24 mouse cellular contexts compared by ENCODE assay signal in the genomic region with DNA sequence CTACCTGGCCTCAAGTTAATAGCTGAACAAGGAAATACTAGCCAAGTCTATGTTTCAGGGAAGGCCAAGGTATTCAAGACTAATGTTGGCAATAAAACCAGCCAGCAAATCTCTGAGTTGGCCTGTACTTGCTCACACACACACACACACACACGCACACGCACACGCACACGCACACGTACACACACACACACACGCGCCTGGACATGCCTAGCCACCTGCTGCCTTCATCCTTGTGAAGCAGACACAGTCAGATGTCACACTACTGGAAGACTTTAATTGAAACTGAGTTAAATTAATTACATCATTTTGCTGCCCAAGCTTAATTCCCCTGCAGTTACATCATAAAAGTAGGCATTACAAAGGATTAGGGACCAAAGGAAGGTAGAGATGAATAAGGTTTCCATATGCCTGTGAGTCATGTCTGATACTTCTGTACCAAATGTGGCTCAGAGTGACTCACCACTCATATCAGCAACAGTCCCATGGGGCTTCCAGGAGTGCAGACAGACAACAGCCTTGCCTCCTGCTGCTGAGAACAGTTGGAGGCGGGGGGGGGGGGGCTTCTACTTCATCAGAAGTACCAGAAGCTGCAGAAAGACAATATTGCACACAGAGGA.
DNase-seq lines count a peak whose midpoint lies in the region; ATAC-seq and TF ChIP-seq lines count a peak whose summit lies in the region.
"Had no signal": no experiment of that assay in that cellular context is flagged by ENCODE, and none has a peak within 500 bp of the region (broad histone marks: within the 10 kb centered on the region; RNA-seq: fewer than 3 reads in every experiment).

No protein-coding gene starts in this region.

- no peaks in the 10 kb centered on the region for H3K27me3 ChIP-seq in forebrain, postnatal 0 days (ENCODE audit: insufficient read depth, low read length)
- H3K27me3 ChIP-seq in forebrain, embryonic 15.5 days, result no peaks in the 10 kb centered on the region
- H3K27me3 ChIP-seq: limb, embryonic 15.5 days; liver, embryonic 15.5 days; midbrain, embryonic 15.5 days had no signal

- no peak for TF ChIP-seq POLR2A in embryonic fibroblast, embryonic 13.5 days (IDR thresholded peaks at IDR 0.05; ENCODE audit: low read depth, low read length)

- TF ChIP-seq CTCF in forebrain, postnatal 0 days (IDR thresholded peaks at IDR 0.05; ENCODE audit: low read depth), result no peak
- no peak for TF ChIP-seq CTCF in embryonic fibroblast, embryonic 13.5 days (IDR thresholded peaks at IDR 0.05; ENCODE audit: borderline replicate concordance, insufficient read depth, low read length)
- no peak for TF ChIP-seq CTCF in left cerebral cortex, adult 2 months (IDR thresholded peaks at IDR 0.05)

- ATAC-seq in forebrain, postnatal 0 days, result no peak
- ATAC-seq in forebrain, embryonic 15.5 days (replicated peaks), result no peak
- ATAC-seq: activated CD4-positive, CD25-positive, alpha-beta regulatory T cell, adult 4 months; hindbrain, postnatal 0 days; lung, postnatal 0 days; midbrain, embryonic 15.5 days had no signal

- DNase-seq in forebrain, postnatal 0 days, result peak; percentile 27
- DNase-seq in right cerebral cortex, adult 18-20 months, result peak; percentile 11
- DNase-seq in right cerebral cortex, adult 2 months (ENCODE audit: low spot score in 2 of 2), result no peak
- no peak for DNase-seq in left cerebral cortex, adult 2 months (ENCODE audit: extremely low spot score in 1 of 2, low spot score in 2 of 2)
- no peak for DNase-seq in urinary bladder, postnatal 36 days (ENCODE audit: low spot score in 2 of 2)
- DNase-seq: adrenal gland, postnatal 10 days; B cell, adult 2 months; cerebellum, adult 11-12 months; cerebellum, postnatal 25 days; gastrocnemius, postnatal 14 days; heart, adult 2 months; heart, postnatal 36 days; kidney, adult 11 months; thymus, adult 2 months had no signal

- H3K9ac ChIP-seq in forebrain, postnatal 0 days, result no peak overlapping the region
- no peak overlapping the region for H3K9ac ChIP-seq in forebrain, embryonic 15.5 days (replicated peaks)
- H3K9ac ChIP-seq: limb, embryonic 15.5 days; liver, embryonic 15.5 days; midbrain, embryonic 15.5 days had no signal

- H3K4me3 ChIP-seq in forebrain, postnatal 0 days (ENCODE audit: low read depth, low read length), result no peak overlapping the region
- H3K4me3 ChIP-seq in forebrain, embryonic 15.5 days, result no peak overlapping the region
- no peak overlapping the region for H3K4me3 ChIP-seq in embryonic fibroblast, embryonic 13.5 days (ENCODE audit: insufficient read depth, low read length)
- no peak overlapping the region for H3K4me3 ChIP-seq in left cerebral cortex, adult 2 months
- H3K4me3 ChIP-seq: erythroblast, embryonic 14.5 days; heart, adult 2 months; limb, embryonic 15.5 days; liver, embryonic 15.5 days; midbrain, embryonic 15.5 days had no signal

- no peaks in the 10 kb centered on the region for H3K36me3 ChIP-seq in forebrain, postnatal 0 days (ENCODE audit: insufficient read depth)
- no peaks in the 10 kb centered on the region for H3K36me3 ChIP-seq in forebrain, embryonic 15.5 days
- H3K36me3 ChIP-seq: limb, embryonic 15.5 days; liver, embryonic 15.5 days; midbrain, embryonic 15.5 days had no signal

- H3K27ac ChIP-seq in forebrain, postnatal 0 days (ENCODE audit: low read depth, low read length), result no peak overlapping the region
- no peak overlapping the region for H3K27ac ChIP-seq in forebrain, embryonic 15.5 days (replicated peaks)
- H3K27ac ChIP-seq in embryonic fibroblast, embryonic 13.5 days (ENCODE audit: insufficient read depth, low read length), result peak overlapping the region; percentile 37; the same call in 1 of the 2 replicates
- no peak overlapping the region for H3K27ac ChIP-seq in left cerebral cortex, adult 2 months
- H3K27ac ChIP-seq: heart, adult 2 months; hindbrain, postnatal 0 days; kidney, postnatal 0 days; limb, embryonic 15.5 days; liver, embryonic 15.5 days; midbrain, embryonic 15.5 days had no signal

- 87% methylated on average over 8 of the region's 8 CpGs for WGBS in forebrain, postnatal 0 days
- WGBS in forebrain, embryonic 15.5 days, result 84% methylated on average over 8 of the region's 8 CpGs

- H3K9me3 ChIP-seq in forebrain, postnatal 0 days (ENCODE audit: low read length), result no peaks in the 10 kb centered on the region
- H3K9me3 ChIP-seq in forebrain, embryonic 15.5 days, result no peaks in the 10 kb centered on the region
- H3K9me3 ChIP-seq: limb, embryonic 15.5 days; liver, embryonic 15.5 days; midbrain, embryonic 15.5 days had no signal

- intact Hi-C loops in left cerebral cortex, adult 2 months (cut with DNase I), result no loop called here

- no peak overlapping the region for H3K4me2 ChIP-seq in forebrain, postnatal 0 days (ENCODE audit: low read depth)
- H3K4me2 ChIP-seq in forebrain, embryonic 15.5 days (replicated peaks), result no peak overlapping the region
- H3K4me2 ChIP-seq: limb, embryonic 15.5 days; liver, embryonic 15.5 days; midbrain, embryonic 15.5 days had no signal

- no peaks in the 10 kb centered on the region for H3K4me1 ChIP-seq in forebrain, postnatal 0 days (ENCODE audit: insufficient read depth)
- H3K4me1 ChIP-seq in forebrain, embryonic 15.5 days, result no peaks in the 10 kb centered on the region
- peaks cover 3% of the 10 kb centered on the region; the same call in 1 of the 2 replicates for H3K4me1 ChIP-seq in embryonic fibroblast, embryonic 13.5 days (ENCODE audit: control insufficient read depth, insufficient read depth, low read length)
- H3K4me1 ChIP-seq: limb, embryonic 15.5 days; liver, embryonic 15.5 days; midbrain, embryonic 15.5 days had no signal

Comparison
In these comparisons a context has a peak if more than half of its experiments do, and no peak if none do; other contexts are left out.
1. DNase-seq: peak in forebrain, postnatal 0 days (single experiment) and right cerebral cortex, adult 18-20 months (single experiment); none in right cerebral cortex, adult 2 months (0 of 2), left cerebral cortex, adult 2 months (0 of 2) and urinary bladder, postnatal 36 days (0 of 2).